Mouse (Mus musculus): ENCODE data around the gene Adam29.

The Adam29 gene

DNA sequence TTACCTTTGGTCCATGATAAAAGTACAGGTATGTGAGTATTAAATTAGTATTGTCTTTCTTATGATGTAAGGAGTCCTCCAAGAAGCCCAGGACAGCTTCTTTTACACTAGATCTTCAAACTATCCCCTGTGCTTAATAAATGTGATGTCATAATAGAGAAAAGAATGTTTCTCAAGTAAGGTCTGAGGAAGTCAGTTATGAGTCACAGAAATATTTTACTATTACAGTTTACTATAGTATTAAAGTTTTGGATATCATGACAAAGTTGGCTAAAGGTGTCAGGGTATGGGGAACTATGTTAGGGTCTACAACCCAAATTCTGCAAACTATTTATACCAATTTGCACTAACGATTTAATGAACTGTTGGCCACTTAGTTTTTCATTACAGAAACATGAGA is at the start of gene Adam29:
Gene Adam29 (minus strand): TSS at position 101 of the 400 bp plus-strand sequence.
- no peak for ATAC-seq (ENCODE audit: low TSS enrichment)

DNA sequence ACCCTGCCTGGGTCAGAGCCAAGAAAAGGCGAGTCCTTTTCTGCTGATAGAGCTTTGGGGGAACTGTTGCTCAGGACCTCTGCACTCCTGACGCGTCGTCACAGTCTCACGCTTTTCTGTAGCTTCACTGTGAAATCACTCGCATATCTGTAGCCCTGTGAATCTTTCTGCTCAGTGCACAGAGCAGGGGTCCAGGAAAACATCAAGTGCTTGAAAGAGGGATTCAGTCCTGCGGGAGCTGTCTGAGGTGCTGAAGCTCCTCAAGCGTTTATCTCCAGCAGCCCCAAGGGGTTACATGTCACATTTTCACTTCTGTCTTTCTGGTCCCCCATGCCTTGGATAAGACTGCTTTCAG is 33.8 kb upstream of the Adam29 start:
- peak; percentile 82 for ATAC-seq (ENCODE audit: low TSS enrichment)

DNA sequence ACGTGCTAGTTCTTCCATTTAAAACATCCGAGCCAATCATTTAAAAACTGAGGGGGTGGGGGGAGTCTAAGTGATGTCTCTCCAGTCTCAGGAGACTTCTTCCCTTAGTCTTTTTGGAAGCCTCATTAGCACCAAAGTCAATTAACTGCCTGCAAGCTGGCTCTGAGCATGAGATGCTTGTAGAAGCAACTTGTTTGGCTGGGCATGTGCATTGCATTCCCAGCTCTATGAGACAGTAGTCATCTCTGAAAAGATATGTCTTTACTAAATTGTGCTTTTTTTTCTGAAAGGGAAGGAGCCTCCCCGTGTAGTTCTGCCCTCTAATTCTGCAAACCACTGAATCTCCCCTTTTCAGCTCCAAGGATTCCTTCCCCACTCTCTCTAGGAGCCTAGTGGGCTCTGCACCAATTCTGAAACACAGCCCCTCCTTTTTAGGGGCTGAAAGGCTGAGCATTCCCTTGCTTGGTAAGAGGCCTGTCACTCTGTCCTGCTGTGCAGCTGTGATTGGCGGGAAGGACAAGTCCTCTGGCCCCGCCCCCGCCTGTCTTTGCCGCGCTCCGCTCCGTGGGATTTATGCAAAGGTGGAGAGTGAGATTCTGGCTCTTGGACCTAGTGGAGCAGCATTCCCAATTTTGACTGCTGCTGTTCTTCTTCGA is 33.2 kb upstream of the Adam29 start, which contains the start of gene Glra3:
Gene Glra3 (plus strand): TSS at position 591 of the 656 bp plus-strand sequence.
- peak; percentile 97 for ATAC-seq (ENCODE audit: low TSS enrichment)
